Mouse (Mus musculus) cortical plate, adult 2 months (tissue): ENCODE results near the gene Entpd8.
A peak's percentile ranks its signal among the peaks of the same experiment; 100 is the strongest.

Source experiments
- CTCF ChIP-seq: fragments of 200-500 bp; IDR thresholded peaks from 2 replicates; pipeline ENCODE4 v1.5.1; 2011; ENCODE audit warnings: mild to moderate bottlenecking, control low read depth, low read length; ENCODE audit not compliant: insufficient read depth; ENCODE audit errors: extremely low read depth
- POLR2A ChIP-seq: fragments of 200-500 bp; IDR thresholded peaks from 2 replicates; pipeline ENCODE4 v1.6.1; 2011; ENCODE audit warnings: mild to moderate bottlenecking, low read length, control low read depth; ENCODE audit not compliant: insufficient read depth; ENCODE audit errors: extremely low read depth

GRCm38 (mm10) chr2:25098956-25099355 is 18.9 kb downstream of the Entpd8 start:
- peak; percentile 59 for TF ChIP-seq CTCF
- no peak for TF ChIP-seq POLR2A
